Mouse (Mus musculus) G1E-ER4 (cell line): Measurements from ENCODE around the gene Hoxa9. TPM values are rescaled to one million over a fixed set of nuclear protein-coding genes. Genes with fewer than 3 reads are reported as not detected.

Experiments used
- GATA1 ChIP-seq: IDR thresholded peaks from one replicate; pipeline ENCODE4 v1.8.0; 2012; ENCODE audit warnings: low read length, inconsistent platforms
- polyA plus RNA-seq: library from polyadenylated mRNA; stranded (reverse); fragments of >175 nt; gene quantifications from 2 replicates; pipeline ENCODE4 v1.2.3, GENCODE M21; 2012

Gene Hoxa9
- polyA plus RNA-seq, 1 experiment = not detected

GRCm38 (mm10) chr6:52182030-52182429 lies 48.9 kb downstream of the Hoxa9 start:
- TF ChIP-seq GATA1 = no peak

DNA sequence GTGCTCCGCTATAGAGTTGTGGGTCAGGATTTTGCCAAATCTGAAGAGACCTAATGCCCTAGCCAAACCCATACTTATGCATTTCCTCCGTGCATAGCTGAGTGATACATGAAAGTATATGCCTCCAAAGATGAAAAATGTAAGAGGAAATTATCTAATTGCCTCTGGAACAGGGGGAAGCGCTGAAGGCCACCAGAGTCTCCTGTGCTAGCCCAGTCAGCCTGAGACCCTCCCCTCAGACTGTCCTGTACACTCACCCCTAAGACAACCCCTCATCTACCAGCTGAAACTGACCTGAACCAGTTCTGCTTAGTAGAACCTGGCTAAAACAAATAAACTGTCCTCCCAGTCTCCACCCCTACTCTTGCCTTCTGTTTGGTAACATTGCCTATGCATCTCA lies 50.2 kb downstream of the Hoxa9 start:
- no peak for TF ChIP-seq GATA1

- TF ChIP-seq GATA1 = no peak
These were observed 50.6 kb downstream of the Hoxa9 start for GRCm38 (mm10) chr6:52180213-52180710.

- no peak for TF ChIP-seq GATA1
These were observed 51.2 kb downstream of the Hoxa9 start for GRCm38 (mm10) chr6:52179690-52180089.

DNA sequence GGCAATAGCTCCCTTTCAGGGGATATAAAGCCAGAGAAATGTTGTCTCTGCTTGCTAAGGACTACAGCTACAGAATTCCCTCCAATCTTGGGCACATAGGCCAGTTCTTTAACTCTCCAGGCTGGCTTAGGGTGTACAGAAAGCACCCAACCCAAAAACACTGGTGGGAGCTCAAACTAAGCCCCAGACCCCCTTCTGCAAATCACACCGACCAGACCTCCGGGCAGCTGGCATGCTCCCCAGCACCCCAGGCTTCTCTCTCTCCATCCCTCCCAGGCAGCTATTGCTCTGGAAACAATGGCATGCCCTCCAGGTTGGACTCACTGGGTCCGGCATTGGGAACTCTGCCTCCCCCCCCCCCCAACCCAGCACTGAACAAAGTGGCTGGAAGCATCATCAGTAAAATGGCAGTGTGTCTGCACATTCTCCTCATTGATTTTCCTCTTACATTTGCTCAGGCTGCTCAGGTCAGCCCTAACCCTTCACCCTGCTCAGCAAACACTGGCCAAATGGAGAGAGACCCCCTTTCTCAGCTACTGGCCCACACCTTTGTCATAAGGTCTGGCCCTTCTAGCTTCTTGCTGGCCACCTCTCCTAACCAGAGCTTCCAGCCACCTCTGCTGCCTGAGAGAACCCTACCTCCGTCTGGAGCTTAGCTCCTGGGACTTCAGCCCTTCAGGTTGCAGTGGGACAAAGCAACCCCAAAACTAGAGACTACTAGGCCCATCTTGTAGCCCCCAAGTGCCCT lies 51.8 kb downstream of the Hoxa9 start:
- no peak for TF ChIP-seq GATA1

GRCm38 (mm10) chr6:52177806-52178205 lies 53.1 kb downstream of the Hoxa9 start:
- TF ChIP-seq GATA1 = no peak

DNA sequence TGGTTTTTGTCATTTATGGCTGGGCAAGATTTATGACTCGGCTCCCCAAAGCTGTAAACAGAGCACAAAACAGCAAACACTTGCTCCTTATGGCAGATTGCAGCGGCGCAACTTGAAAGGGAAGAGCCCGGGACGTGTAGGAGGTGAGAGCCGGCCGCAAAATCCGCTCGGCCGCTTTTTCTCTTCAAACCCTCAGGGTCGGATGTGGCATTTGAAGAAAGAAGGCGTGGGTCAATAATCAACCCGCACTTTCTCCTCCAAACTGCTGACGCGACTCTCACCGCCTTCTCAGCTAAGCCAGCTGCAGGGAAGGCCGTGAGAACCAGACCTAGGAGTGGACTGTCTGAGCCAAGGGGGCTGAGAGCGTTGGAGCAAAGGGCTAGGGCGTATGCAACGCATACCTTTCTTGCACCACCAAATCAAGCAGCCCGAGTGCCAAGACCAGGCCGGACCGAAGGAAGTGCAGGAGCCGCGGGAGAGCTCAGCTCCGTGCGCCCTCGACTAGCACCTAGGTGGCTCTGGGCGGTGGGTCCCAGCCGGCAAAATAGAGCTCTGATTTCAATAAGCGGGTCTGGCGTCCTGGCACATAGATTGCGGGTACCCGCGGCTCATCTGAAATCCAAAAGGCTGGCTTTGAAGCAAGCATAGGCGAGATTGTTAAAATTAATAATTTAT lies 53.7 kb downstream of the Hoxa9 start, which contains the start of gene 5730596B20Rik:
Gene 5730596B20Rik (plus strand): TSS at position 438 of the 675 bp plus-strand sequence.
- TF ChIP-seq GATA1 = no peak

GRCm38 (mm10) chr6:52176391-52176790 lies 54.5 kb downstream of the Hoxa9 start:
- TF ChIP-seq GATA1 = no peak

DNA sequence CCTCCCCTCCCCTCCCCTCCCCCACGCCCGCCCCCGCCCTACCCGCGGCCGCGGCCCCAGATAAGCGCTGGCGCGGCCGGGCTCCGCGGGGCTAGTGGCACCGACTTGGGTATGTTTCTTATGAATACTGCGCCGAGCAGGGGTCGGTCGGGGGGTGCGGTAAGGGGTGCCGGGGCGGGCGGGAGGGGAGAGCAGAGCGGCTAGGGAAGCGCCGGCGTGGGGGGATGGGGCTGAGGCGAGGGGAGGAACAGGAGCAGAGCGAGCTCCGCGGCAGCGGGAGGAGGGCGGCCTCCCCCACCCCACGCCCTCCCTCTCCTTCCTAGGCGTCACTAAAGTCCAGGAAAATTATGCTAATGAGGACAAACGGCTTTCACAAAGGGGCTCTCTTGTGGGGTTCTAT lies 55.0 kb downstream of the Hoxa9 start:
- TF ChIP-seq GATA1 = no peak

DNA sequence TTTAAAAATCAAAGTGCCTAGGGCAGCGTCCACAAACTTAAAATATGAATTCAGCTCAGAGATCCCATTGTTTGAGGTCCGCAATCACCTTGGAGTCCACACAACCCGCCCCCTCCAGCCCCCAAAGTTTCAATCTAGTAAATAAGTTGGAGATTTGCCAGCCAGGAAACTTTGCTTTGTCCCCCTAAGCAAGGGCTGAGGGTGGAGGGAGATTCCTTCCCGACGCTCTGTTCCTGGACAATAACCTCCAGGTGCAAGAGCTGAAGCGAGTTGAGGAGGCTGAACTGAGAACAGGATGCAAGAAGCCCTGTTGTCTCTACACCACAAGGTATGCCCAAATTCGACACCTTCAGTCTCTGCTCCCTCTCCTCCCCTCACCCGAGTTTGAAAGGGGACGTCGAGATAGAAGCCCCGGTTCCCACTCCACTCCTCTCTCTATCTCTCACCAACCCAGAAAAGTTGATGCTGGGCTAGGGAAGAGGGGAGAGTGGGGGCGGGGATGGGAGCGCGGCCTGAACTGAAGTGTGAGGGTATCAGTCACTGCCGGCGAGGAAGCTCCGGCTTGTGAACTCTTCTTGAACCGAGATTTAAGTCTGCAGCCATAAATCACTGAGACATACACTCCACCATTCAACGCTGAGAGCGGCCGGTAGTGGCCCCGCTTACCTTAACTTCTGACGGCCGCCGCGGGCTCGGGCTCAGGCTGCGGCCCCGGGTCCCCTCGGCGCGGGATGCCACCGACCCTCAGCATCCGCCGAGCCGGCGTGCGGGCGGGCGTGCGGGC lies 55.7 kb downstream of the Hoxa9 start:
- TF ChIP-seq GATA1 = no peak

- TF ChIP-seq GATA1 = no peak
These were observed 57.2 kb downstream of the Hoxa9 start for GRCm38 (mm10) chr6:52173648-52174047.

Other genes starting within 250 kb of the Hoxa9 start
- 2.6 and 2.9 TPM in 2 replicates for gene Skap2, start 218.5 kb downstream of the Hoxa9 start, polyA plus RNA-seq
- gene Hoxa1, start 72.8 kb downstream of the Hoxa9 start, polyA plus RNA-seq = not detected in 2 replicates
- gene Hoxa2, start 66.3 kb downstream of the Hoxa9 start, polyA plus RNA-seq = not detected in 2 replicates
- gene 5730596B20Rik, start 53.6 kb downstream of the Hoxa9 start, polyA plus RNA-seq = not detected in 2 replicates
- gene Hoxa4, start 39.3 kb downstream of the Hoxa9 start, polyA plus RNA-seq = not detected in 2 replicates
- gene Hoxa5, start 26.5 kb downstream of the Hoxa9 start, polyA plus RNA-seq = not detected in 2 replicates
- not detected in 2 replicates for gene Hoxa6, start 22.4 kb downstream of the Hoxa9 start, polyA plus RNA-seq
- gene Hoxa3, start 17.8 kb downstream of the Hoxa9 start, polyA plus RNA-seq = not detected in 2 replicates
- gene Gm28308, start 17.8 kb downstream of the Hoxa9 start, polyA plus RNA-seq = not detected in 2 replicates
- not detected in 2 replicates for gene Hoxa7, start 9.2 kb downstream of the Hoxa9 start, polyA plus RNA-seq
- gene Hoxa10, start 9.8 kb upstream of the Hoxa9 start, polyA plus RNA-seq = not detected in 2 replicates
- gene Hoxa11, start 14.7 kb upstream of the Hoxa9 start, polyA plus RNA-seq = not detected in 2 replicates
- gene Hoxa13, start 29.8 kb upstream of the Hoxa9 start, polyA plus RNA-seq = not detected in 2 replicates
- gene Evx1, start 82.4 kb upstream of the Hoxa9 start, polyA plus RNA-seq = not detected in 2 replicates